In the genomic region with DNA sequence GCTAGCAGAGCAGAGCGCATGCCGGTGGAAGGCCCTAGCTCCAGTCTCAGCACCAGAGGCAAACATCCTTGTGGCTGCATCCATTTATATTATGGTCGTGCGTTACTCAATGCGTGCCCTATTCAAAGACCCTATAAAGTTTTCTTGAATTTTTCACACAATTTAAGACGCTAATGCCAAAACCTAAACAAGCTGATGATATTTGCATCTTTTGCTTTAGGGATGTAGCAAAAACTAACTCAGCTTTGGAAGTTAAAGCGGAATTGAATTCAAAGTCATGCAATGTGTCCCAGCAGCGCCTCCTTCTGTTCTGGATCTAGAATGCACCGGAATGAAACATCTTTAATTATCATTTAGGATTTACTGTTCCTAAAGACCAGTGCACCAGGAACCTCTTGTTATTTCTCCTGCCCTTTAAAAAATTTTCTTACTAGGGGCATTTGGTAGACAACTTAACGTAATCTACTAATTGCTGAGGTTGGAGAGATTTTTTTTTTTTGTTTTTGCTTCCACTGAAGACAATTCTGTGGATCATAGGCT, we compare ENCODE assay signal across 10 mouse cellular contexts. TPM values are rescaled to one million over a fixed set of nuclear protein-coding genes. Genes with fewer than 3 reads are reported as not detected.
DNase-seq lines count a peak whose midpoint lies in the region; ATAC-seq lines count a peak whose summit lies in the region.
"Had no signal": no experiment of that assay in that cellular context is flagged by ENCODE, and none has a peak within 500 bp of the region (broad histone marks: within the 10 kb centered on the region; RNA-seq: fewer than 3 reads in every experiment).

No protein-coding gene starts in this region.

- H3K27ac ChIP-seq in hindbrain, embryonic 14.5 days: no peak overlapping the region
- no peak overlapping the region for H3K27ac ChIP-seq in hindbrain, embryonic 16.5 days (ENCODE audit: low read depth, low read length)
- no peak overlapping the region for H3K27ac ChIP-seq in embryonic facial prominence, embryonic 14.5 days (replicated peaks; ENCODE audit: low read depth, low read length)
- no peak overlapping the region for H3K27ac ChIP-seq in liver, embryonic 11.5 days (ENCODE audit: low read depth, low read length)
- H3K27ac ChIP-seq: embryonic facial prominence, embryonic 13.5 days; limb, embryonic 12.5 days had no signal

- no peaks in the 10 kb centered on the region for H3K36me3 ChIP-seq in hindbrain, embryonic 14.5 days (replicated peaks; ENCODE audit: control insufficient read depth, insufficient read depth)
- H3K36me3 ChIP-seq in hindbrain, embryonic 16.5 days (ENCODE audit: control insufficient read depth, insufficient read depth, low read length): no peaks in the 10 kb centered on the region
- no peaks in the 10 kb centered on the region for H3K36me3 ChIP-seq in embryonic facial prominence, embryonic 14.5 days (ENCODE audit: control insufficient read depth, insufficient read depth, low read length)
- H3K36me3 ChIP-seq in liver, embryonic 11.5 days (ENCODE audit: control insufficient read depth, insufficient read depth, low read length): no peaks in the 10 kb centered on the region
- H3K36me3 ChIP-seq: embryonic facial prominence, embryonic 13.5 days; limb, embryonic 12.5 days had no signal

- no peak overlapping the region for H3K4me3 ChIP-seq in hindbrain, embryonic 14.5 days (replicated peaks; ENCODE audit: low read length)
- no peak overlapping the region for H3K4me3 ChIP-seq in hindbrain, embryonic 16.5 days (ENCODE audit: low read length)
- H3K4me3 ChIP-seq in embryonic facial prominence, embryonic 14.5 days (ENCODE audit: low read depth, low read length): no peak overlapping the region
- no peak overlapping the region for H3K4me3 ChIP-seq in liver, embryonic 11.5 days (ENCODE audit: low read depth, low read length)
- H3K4me3 ChIP-seq: embryonic facial prominence, embryonic 13.5 days; limb, embryonic 12.5 days had no signal

- H3K4me2 ChIP-seq in hindbrain, embryonic 14.5 days (replicated peaks): no peak overlapping the region
- H3K4me2 ChIP-seq in hindbrain, embryonic 16.5 days (ENCODE audit: low read length): no peak overlapping the region
- H3K4me2 ChIP-seq in embryonic facial prominence, embryonic 14.5 days (ENCODE audit: low read depth, low read length): no peak overlapping the region
- no peak overlapping the region for H3K4me2 ChIP-seq in liver, embryonic 11.5 days
- H3K4me2 ChIP-seq: embryonic facial prominence, embryonic 13.5 days; limb, embryonic 12.5 days had no signal

- H3K4me1 ChIP-seq in hindbrain, embryonic 14.5 days (replicated peaks; ENCODE audit: control insufficient read depth, insufficient read depth, low read length): 0 out of 2 replicates have a peak, but pooled peaks cover 2% of the 10 kb centered on the region
- 0 out of 2 replicates have a peak, but pooled peaks cover 2% of the 10 kb centered on the region for H3K4me1 ChIP-seq in hindbrain, embryonic 16.5 days (ENCODE audit: control insufficient read depth, insufficient read depth, low read depth, low read length)
- H3K4me1 ChIP-seq in embryonic facial prominence, embryonic 14.5 days (ENCODE audit: control insufficient read depth, insufficient read depth, low read length): no peaks in the 10 kb centered on the region
- H3K4me1 ChIP-seq in liver, embryonic 11.5 days (replicated peaks; ENCODE audit: control insufficient read depth, insufficient read depth, low read length): no peaks in the 10 kb centered on the region; the same call in 1 of the 2 replicates
- H3K4me1 ChIP-seq: embryonic facial prominence, embryonic 13.5 days; limb, embryonic 12.5 days had no signal

- peak; percentile 82 for DNase-seq in hindbrain, embryonic 14.5 days (ENCODE audit: low spot score)
- DNase-seq in 416B (ENCODE audit: low read depth) (peak; percentile 46), MEL-GATA-1-ER (ENCODE audit: extremely low read depth, low read depth) (peak; percentile 47)
- peak; percentile 65 for DNase-seq in embryonic facial prominence, embryonic 14.5 days (ENCODE audit: low spot score)
- no peak for DNase-seq in liver, embryonic 11.5 days (ENCODE audit: low spot score)
- DNase-seq in urinary bladder, adult 18-20 months (ENCODE audit: low spot score in 2 of 2): no peak
- DNase-seq in heart, postnatal 25 days (ENCODE audit: low spot score): no peak

- intact Hi-C loops in heart, postnatal 25 days (cut with DNase I): loop anchor here (5.0 kb wide), 1 partner anchor 70 kb away; no protein-coding TSS in a partner anchor

- no peak for ATAC-seq in hindbrain, embryonic 14.5 days (ENCODE audit: low FRiP score)
- ATAC-seq in hindbrain, embryonic 16.5 days: no peak
- ATAC-seq in embryonic facial prominence, embryonic 14.5 days (ENCODE audit: low read depth): no peak
- ATAC-seq in liver, embryonic 11.5 days (replicated peaks; ENCODE audit: low FRiP score): 0 out of 2 replicates have a peak, but pooled peaks have one; percentile 50

- 33% methylated on average over 10 of the region's 10 CpGs for WGBS in hindbrain, embryonic 14.5 days
- 29% methylated on average over 10 of the region's 10 CpGs for WGBS in hindbrain, embryonic 16.5 days
- 33% methylated on average over 10 of the region's 10 CpGs for WGBS in embryonic facial prominence, embryonic 14.5 days
- WGBS in liver, embryonic 11.5 days: 31% methylated on average over 10 of the region's 10 CpGs

- H3K9me3 ChIP-seq in hindbrain, embryonic 14.5 days (ENCODE audit: control insufficient read depth, low read length): no peaks in the 10 kb centered on the region
- no peaks in the 10 kb centered on the region for H3K9me3 ChIP-seq in hindbrain, embryonic 16.5 days (ENCODE audit: control insufficient read depth, low read length)
- no peaks in the 10 kb centered on the region for H3K9me3 ChIP-seq in embryonic facial prominence, embryonic 14.5 days (ENCODE audit: control insufficient read depth, low read length)
- no peaks in the 10 kb centered on the region for H3K9me3 ChIP-seq in liver, embryonic 11.5 days (ENCODE audit: control insufficient read depth, low read length)
- H3K9me3 ChIP-seq: embryonic facial prominence, embryonic 13.5 days; limb, embryonic 12.5 days had no signal

- no peak overlapping the region for H3K9ac ChIP-seq in hindbrain, embryonic 14.5 days
- H3K9ac ChIP-seq in hindbrain, embryonic 16.5 days (ENCODE audit: low read depth, low read length): no peak overlapping the region
- H3K9ac ChIP-seq in embryonic facial prominence, embryonic 14.5 days (ENCODE audit: low read depth, low read length): no peak overlapping the region
- H3K9ac ChIP-seq in liver, embryonic 11.5 days (ENCODE audit: low read depth, low read length): no peak overlapping the region
- H3K9ac ChIP-seq: embryonic facial prominence, embryonic 13.5 days; limb, embryonic 12.5 days had no signal

- H3K27me3 ChIP-seq in hindbrain, embryonic 14.5 days (ENCODE audit: control insufficient read depth, insufficient read depth, low read length): no peaks in the 10 kb centered on the region
- H3K27me3 ChIP-seq in hindbrain, embryonic 16.5 days (replicated peaks; ENCODE audit: control insufficient read depth, insufficient read depth, low read length): no peaks in the 10 kb centered on the region
- no peaks in the 10 kb centered on the region for H3K27me3 ChIP-seq in embryonic facial prominence, embryonic 14.5 days (replicated peaks; ENCODE audit: control insufficient read depth, insufficient read depth, low read length)
- H3K27me3 ChIP-seq in liver, embryonic 11.5 days (replicated peaks; ENCODE audit: control insufficient read depth, insufficient read depth, low read length): no peaks in the 10 kb centered on the region
- H3K27me3 ChIP-seq: embryonic facial prominence, embryonic 13.5 days; limb, embryonic 12.5 days had no signal

RNA-seq across cellular contexts. Expression of a gene that starts 47.2 kb away (rescaled TPM):
- 6.8 and 8.5 TPM in 2 replicates for polyA plus RNA-seq in hindbrain, embryonic 14.5 days (2014; fragmentation: Nextera tagmentation; extraction: Ambion mirVana)
- polyA plus RNA-seq in hindbrain, embryonic 16.5 days (2015; fragmentation: Nextera tagmentation; extraction: Ambion mirVana): 8.3 and 10.0 TPM in 2 replicates
- polyA plus RNA-seq in embryonic facial prominence, embryonic 14.5 days (2014; fragmentation: Nextera tagmentation; extraction: Ambion mirVana): 0.40 and 0.50 TPM in 2 replicates
- 22.8 and 23.5 TPM in 2 replicates for polyA plus RNA-seq in liver, embryonic 11.5 days (2014; fragmentation: Nextera tagmentation; extraction: Ambion mirVana)
- total RNA-seq in heart, postnatal 25 days (2021): not detected

Comparison
In these comparisons a context has a peak if more than half of its experiments do, and no peak if none do; other contexts are left out.
1. DNase-seq: peak in hindbrain, embryonic 14.5 days (single experiment), 416B (single experiment), MEL-GATA-1-ER (single experiment) and embryonic facial prominence, embryonic 14.5 days (single experiment); none in liver, embryonic 11.5 days (single experiment), urinary bladder, adult 18-20 months (0 of 2) and heart, postnatal 25 days (single experiment).